Mouse (Mus musculus) forebrain, embryonic 13.5 days (tissue): ENCODE data around the gene 4931428F04Rik. TPM values are rescaled to one million over a fixed set of nuclear protein-coding genes. Genes with fewer than 3 reads are reported as not detected.

Experiments used
- ATAC-seq: fragments of 200-750 bp; cut with Nextera tagmentation; 2 replicates; pipeline ENCODE4 v1.8.0; 2017
- H3K27ac ChIP-seq: fragments of 300-500 bp; sonication (generic); 2 replicates; pipeline ENCODE4 v1.5.1; 2015; ENCODE audit warnings: inconsistent platforms, mild to moderate bottlenecking, moderate library complexity
- H3K27me3 ChIP-seq: fragments of 300-500 bp; sonication (generic); 2 replicates; pipeline ENCODE4 v1.6.1; 2015; ENCODE audit warnings: mild to moderate bottlenecking, inconsistent platforms
- H3K36me3 ChIP-seq: fragments of 300-500 bp; sonication (generic); 2 replicates; pipeline ENCODE4 v1.6.1; 2015; ENCODE audit warnings: mild to moderate bottlenecking, inconsistent platforms; ENCODE audit not compliant: poor library complexity, severe bottlenecking
- H3K4me1 ChIP-seq: fragments of 300-500 bp; sonication (generic); 2 replicates; pipeline ENCODE4 v1.6.1; 2015; ENCODE audit warnings: inconsistent platforms
- H3K4me2 ChIP-seq: fragments of 300-500 bp; sonication (generic); 2 replicates; pipeline ENCODE4 v1.6.1; 2015; ENCODE audit warnings: inconsistent platforms, mild to moderate bottlenecking, moderate library complexity
- H3K4me3 ChIP-seq: fragments of 300-500 bp; sonication (generic); 2 replicates; pipeline ENCODE4 v1.5.1; 2015; ENCODE audit warnings: mild to moderate bottlenecking, inconsistent platforms
- H3K9ac ChIP-seq: fragments of 300-500 bp; sonication (generic); 2 replicates; pipeline ENCODE4 v1.6.1; 2015; ENCODE audit warnings: mild to moderate bottlenecking, inconsistent platforms
- H3K9me3 ChIP-seq: fragments of 300-500 bp; sonication (generic); replicated peaks from 2 replicates; pipeline ENCODE4 v1.6.1; 2016; ENCODE audit warnings: inconsistent platforms
- WGBS: fragments of 180-500 bp; shearing (Covaris S2); methylation state at CpG from one replicate; pipeline ENCODE4 v1.1.7; 2015; 5-methylcytosine and 5-hydroxymethylcytosine counted together
- polyA plus RNA-seq: library from polyadenylated mRNA; unstranded; fragments of >200 nt; fragmentation: Nextera tagmentation; extraction: Ambion mirVana; gene quantifications from 2 replicates; pipeline ENCODE4 v1.2.1, GENCODE M21; 2015

The 4931428F04Rik gene
- 57.4 and 66.1 TPM in 2 replicates for polyA plus RNA-seq

DNA sequence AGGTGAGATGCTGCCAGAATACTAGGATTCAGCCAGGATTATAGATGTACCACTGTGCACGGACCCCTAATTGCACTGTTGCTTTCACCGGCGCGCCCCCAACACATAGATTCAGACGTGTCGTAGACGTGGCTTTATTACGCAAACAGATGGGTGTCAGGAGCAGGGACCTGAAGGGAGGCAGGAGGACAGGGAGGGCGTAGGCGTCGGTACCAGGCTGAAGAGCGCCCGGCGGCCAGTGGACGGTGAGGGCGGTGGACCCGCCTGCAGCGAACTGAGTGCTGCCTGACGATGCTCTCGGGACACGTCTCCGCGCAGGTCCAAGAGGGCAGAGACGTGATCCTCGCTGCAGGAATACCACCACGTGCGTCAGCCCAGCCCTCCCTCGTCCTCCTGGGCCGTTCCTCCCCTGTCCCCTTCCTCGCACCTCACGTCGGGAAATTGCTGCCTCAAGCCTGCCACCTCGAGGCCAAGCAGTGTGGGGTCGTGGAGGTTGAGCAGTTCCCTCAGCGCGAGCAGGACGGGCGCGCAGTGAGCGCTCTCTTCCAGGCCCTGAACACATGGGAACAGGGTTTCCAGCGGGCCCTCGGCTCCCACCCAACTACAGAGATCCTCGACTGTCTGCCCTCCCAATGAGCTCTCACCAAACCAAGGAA, at the start of gene 4931428F04Rik:
TSS of gene 4931428F04Rik (minus strand) at position 60 of the 656 bp plus-strand sequence.
- H3K4me3 ChIP-seq = peak within 1 kb of the TSS; percentile 50
- peaks cover 8% of the 10 kb centered on the region for H3K36me3 ChIP-seq
- peaks cover 52% of the 10 kb centered on the region for H3K4me1 ChIP-seq
- H3K9me3 ChIP-seq = no peaks in the 10 kb centered on the region
- H3K9ac ChIP-seq = peak within 1 kb of the TSS; percentile 65
- H3K4me2 ChIP-seq = peak within 1 kb of the TSS; percentile 70
- WGBS = 1% methylated on average over 43 of the region's 43 CpGs
- H3K27ac ChIP-seq = peak within 1 kb of the TSS; percentile 84
- peaks cover 11% of the 10 kb centered on the region for H3K27me3 ChIP-seq
- ATAC-seq = peak; percentile 39

- ATAC-seq = no peak
- peaks cover 26% of the 10 kb centered on the region for H3K36me3 ChIP-seq
- no peak overlapping the region for H3K4me2 ChIP-seq
- no peak overlapping the region for H3K9ac ChIP-seq
- no peak overlapping the region for H3K4me3 ChIP-seq
- H3K27me3 ChIP-seq = no peaks in the 10 kb centered on the region
- H3K4me1 ChIP-seq = peaks cover 7% of the 10 kb centered on the region; the same call in 1 of the 2 replicates
- WGBS = 79% methylated on average over 4 of the region's 4 CpGs
- no peak overlapping the region for H3K27ac ChIP-seq
- H3K9me3 ChIP-seq = no peaks in the 10 kb centered on the region
Measured at GRCm38 (mm10) chr8:105338992-105339391, 49.3 kb upstream of the 4931428F04Rik start.

DNA sequence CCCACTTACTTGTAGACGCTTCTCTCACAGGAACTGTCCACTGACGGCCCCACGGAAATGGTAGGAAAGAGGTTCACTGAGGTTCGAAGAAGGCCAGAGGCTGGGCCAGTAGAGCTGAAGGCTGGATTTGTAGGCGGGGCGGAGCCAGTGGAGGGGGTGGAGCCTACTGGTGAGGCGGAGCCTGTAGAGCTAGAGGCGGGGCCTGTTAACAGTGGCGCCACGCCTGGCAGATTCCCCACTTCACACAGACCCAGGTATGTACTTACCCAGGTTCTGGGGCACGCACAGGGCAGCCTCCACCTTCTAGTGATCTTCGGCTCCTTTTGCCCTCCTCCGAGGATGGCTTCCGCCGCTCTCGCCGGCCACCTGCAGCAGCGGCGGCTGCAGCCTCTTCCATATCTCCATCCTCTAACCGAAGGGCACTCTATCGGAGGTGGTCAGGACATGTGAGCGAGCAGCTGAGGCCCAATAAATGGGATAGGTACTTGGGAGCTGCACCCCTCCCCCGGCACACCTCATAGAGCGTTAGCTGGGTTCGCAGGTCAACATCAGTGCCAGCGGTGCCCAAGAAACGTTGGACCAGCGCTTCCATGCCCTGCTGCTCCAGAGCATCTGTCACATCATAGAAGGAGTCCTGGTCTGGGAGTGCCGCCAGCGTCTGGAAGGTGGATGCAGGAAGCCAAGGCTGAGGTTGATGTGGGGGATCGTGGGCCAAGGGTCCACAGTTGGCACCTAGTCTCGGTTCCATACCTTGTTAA, 46.9 kb upstream of the 4931428F04Rik start:
- WGBS = 45% methylated on average over 32 of the region's 32 CpGs
- peak; percentile 23; the same call in 1 of the 2 replicates for ATAC-seq
- no peaks in the 10 kb centered on the region for H3K9me3 ChIP-seq
- no peak overlapping the region for H3K4me3 ChIP-seq
- peaks cover 6% of the 10 kb centered on the region; the same call in 1 of the 2 replicates for H3K4me1 ChIP-seq
- no peaks in the 10 kb centered on the region for H3K27me3 ChIP-seq
- peaks cover 46% of the 10 kb centered on the region for H3K36me3 ChIP-seq
- H3K4me2 ChIP-seq = no peak overlapping the region
- H3K27ac ChIP-seq = no peak overlapping the region
- no peak overlapping the region for H3K9ac ChIP-seq

DNA sequence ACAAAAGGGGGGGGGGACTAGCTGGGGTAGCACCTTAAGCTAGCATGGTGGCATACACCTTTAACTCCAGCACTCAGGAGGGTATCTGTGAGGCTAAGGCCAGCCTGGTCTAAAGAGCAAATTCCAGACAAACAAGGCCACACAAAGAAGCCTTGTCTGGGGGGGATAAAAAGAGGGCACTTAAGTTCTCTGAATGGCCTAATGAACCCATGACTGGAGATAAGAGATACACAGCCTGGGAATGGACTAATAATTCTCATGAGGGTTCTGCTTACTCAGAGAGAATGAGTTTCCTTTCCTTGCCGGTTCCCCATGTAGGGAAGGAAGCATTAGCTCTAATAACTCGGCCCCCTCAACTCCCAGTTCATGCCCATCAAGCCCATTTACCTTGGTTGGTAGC, 42.9 kb upstream of the 4931428F04Rik start:
- H3K36me3 ChIP-seq = peaks cover 84% of the 10 kb centered on the region

DNA sequence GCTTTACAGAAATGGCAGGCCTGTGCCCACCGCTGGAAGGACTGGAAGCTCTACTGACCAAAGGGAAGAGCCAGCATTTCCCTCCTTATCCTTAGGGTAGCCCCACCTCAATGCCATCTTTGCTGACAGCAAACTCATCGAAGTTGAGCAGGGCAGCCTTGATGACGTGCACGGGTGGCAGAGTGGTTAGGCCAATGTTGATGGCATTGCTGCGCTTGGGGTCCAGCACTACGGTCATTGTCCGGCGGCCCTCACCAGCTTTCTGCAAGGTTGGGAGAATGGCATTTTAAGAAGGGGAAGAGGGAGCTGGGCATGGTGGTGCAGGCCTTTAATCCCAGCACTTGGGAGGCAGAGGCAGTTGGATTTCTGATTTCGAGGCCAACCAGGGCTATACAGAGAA, 42.3 kb upstream of the 4931428F04Rik start:
- H3K4me1 ChIP-seq = peaks cover 7% of the 10 kb centered on the region
- peaks cover 84% of the 10 kb centered on the region for H3K36me3 ChIP-seq
- no peak overlapping the region for H3K9ac ChIP-seq
- WGBS = 94% methylated on average over 9 of the region's 9 CpGs
- no peak overlapping the region for H3K27ac ChIP-seq
- no peak overlapping the region for H3K4me2 ChIP-seq
- H3K4me3 ChIP-seq = no peak overlapping the region
- H3K9me3 ChIP-seq = no peaks in the 10 kb centered on the region
- no peaks in the 10 kb centered on the region for H3K27me3 ChIP-seq
- ATAC-seq = no peak

More for the DNA sequence above, 42.9 kb upstream of the 4931428F04Rik start:
- peaks cover under 1% of the 10 kb centered on the region for H3K4me1 ChIP-seq
- no peaks in the 10 kb centered on the region for H3K9me3 ChIP-seq
- H3K27me3 ChIP-seq = no peaks in the 10 kb centered on the region
- no peak overlapping the region for H3K27ac ChIP-seq
- no peak for ATAC-seq
- 76% methylated on average over 2 of the region's 2 CpGs for WGBS
- H3K4me3 ChIP-seq = no peak overlapping the region
- no peak overlapping the region for H3K4me2 ChIP-seq
- no peak overlapping the region for H3K9ac ChIP-seq

GRCm38 (mm10) chr8:105331469-105331868, 41.8 kb upstream of the 4931428F04Rik start:
- Histone ChIP-seq H3K4me1 (peaks cover 10% of the 10 kb centered on the region), H3K36me3 (peaks cover 79% of the 10 kb centered on the region), H3K27ac (no peak overlapping the region), H3K9me3 (no peaks in the 10 kb centered on the region), H3K9ac (no peak overlapping the region), H3K4me3 (no peak overlapping the region), H3K4me2 (no peak overlapping the region), H3K27me3 (no peaks in the 10 kb centered on the region)
- 96% methylated on average over 22 of the region's 22 CpGs for WGBS
- no peak for ATAC-seq

- Histone ChIP-seq H3K27me3 (no peaks in the 10 kb centered on the region), H3K4me1 (peaks cover 13% of the 10 kb centered on the region), H3K4me3 (no peak overlapping the region), H3K4me2 (no peak overlapping the region), H3K36me3 (peaks cover 71% of the 10 kb centered on the region), H3K9me3 (no peaks in the 10 kb centered on the region), H3K27ac (no peak overlapping the region), H3K9ac (no peak overlapping the region)
- 97% methylated on average over 12 of the region's 12 CpGs for WGBS
- no peak for ATAC-seq
Measured at GRCm38 (mm10) chr8:105330325-105330724, 40.7 kb upstream of the 4931428F04Rik start.

DNA sequence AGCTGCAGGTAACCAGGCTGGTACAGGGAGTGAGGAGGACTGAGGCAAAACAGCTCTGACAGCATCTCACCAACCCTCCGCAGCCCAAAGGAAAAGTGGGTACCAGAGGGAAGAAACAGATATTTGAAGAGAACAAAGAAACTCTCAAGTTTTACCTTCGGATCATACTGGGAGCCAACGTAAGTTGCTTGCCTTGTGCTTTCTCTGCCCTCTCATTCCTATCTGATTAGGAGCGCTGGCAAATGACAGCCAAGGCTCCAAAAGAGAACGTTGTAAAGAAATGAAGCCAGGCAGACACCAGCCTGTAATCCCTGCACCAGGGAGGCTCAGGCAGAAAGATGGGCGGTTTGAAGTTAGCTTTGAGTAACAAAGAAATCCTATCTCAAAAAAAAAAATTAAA, 37.3 kb upstream of the 4931428F04Rik start:
- H3K4me1 ChIP-seq = peaks cover 20% of the 10 kb centered on the region
- H3K27ac ChIP-seq = peak overlapping the region; percentile 57; the same call in 1 of the 2 replicates
- WGBS = 45% methylated on average over 6 of the region's 6 CpGs
- H3K4me2 ChIP-seq = peak overlapping the region; percentile 96
- no peaks in the 10 kb centered on the region for H3K27me3 ChIP-seq
- no peak for ATAC-seq
- peak overlapping the region; percentile 86 for H3K9ac ChIP-seq
- peak overlapping the region; percentile 81 for H3K4me3 ChIP-seq
- H3K9me3 ChIP-seq = no peaks in the 10 kb centered on the region
- peaks cover 51% of the 10 kb centered on the region for H3K36me3 ChIP-seq

GRCm38 (mm10) chr8:105326141-105326672, 36.5 kb upstream of the 4931428F04Rik start, which contains the start of the genes Lrrc29 and Tmem208:
TSS of gene Lrrc29 (minus strand) at chr8:105326278.
TSS of gene Tmem208 (plus strand) at chr8:105326354.
- peak; percentile 93 for ATAC-seq
- Histone ChIP-seq H3K9ac (peak within 1 kb of the TSS; percentile 86), H3K9me3 (no peaks in the 10 kb centered on the region), H3K27me3 (no peaks in the 10 kb centered on the region), H3K36me3 (peaks cover 43% of the 10 kb centered on the region), H3K4me2 (peak within 1 kb of the TSS; percentile 96), H3K27ac (peak within 1 kb of the TSS; percentile 57; the same call in 1 of the 2 replicates), H3K4me3 (peak within 1 kb of the TSS; percentile 81), H3K4me1 (peaks cover 20% of the 10 kb centered on the region)
- under 1% methylated on average over 36 of the region's 36 CpGs for WGBS

- peaks cover 38% of the 10 kb centered on the region for H3K36me3 ChIP-seq
- H3K27ac ChIP-seq = peak overlapping the region; percentile 31; the same call in 1 of the 2 replicates
Measured at GRCm38 (mm10) chr8:105325641-105326093, 36.0 kb upstream of the 4931428F04Rik start.

GRCm38 (mm10) chr8:105323183-105323582, 33.5 kb upstream of the 4931428F04Rik start:
- Histone ChIP-seq H3K27me3 (no peaks in the 10 kb centered on the region), H3K4me2 (no peak overlapping the region), H3K9me3 (no peaks in the 10 kb centered on the region), H3K36me3 (peaks cover 29% of the 10 kb centered on the region), H3K4me3 (no peak overlapping the region), H3K27ac (no peak overlapping the region), H3K4me1 (peaks cover 20% of the 10 kb centered on the region), H3K9ac (no peak overlapping the region)
- 87% methylated on average over 4 of the region's 4 CpGs for WGBS
- no peak for ATAC-seq

More at GRCm38 (mm10) chr8:105325641-105326093, 36.0 kb upstream of the 4931428F04Rik start:
- Histone ChIP-seq H3K4me2 (peak overlapping the region; percentile 96), H3K4me1 (peaks cover 20% of the 10 kb centered on the region), H3K9ac (peak overlapping the region; percentile 86), H3K4me3 (peak overlapping the region; percentile 81), H3K9me3 (no peaks in the 10 kb centered on the region), H3K27me3 (no peaks in the 10 kb centered on the region)
- ATAC-seq = peak; percentile 66
- 0% methylated on average over 12 of the region's 12 CpGs for WGBS
